Mouse (Mus musculus): Measurements from ENCODE around the gene Elovl6.

GRCm38 (mm10) chr3:129561853-129562252 lies 29.7 kb downstream of the Elovl6 start:
- no peak for TF ChIP-seq ZNF384 (IDR thresholded peaks at IDR 0.05; ENCODE audit: low read depth, low read length)
- no peak for TF ChIP-seq HCFC1 (IDR thresholded peaks at IDR 0.05; ENCODE audit: borderline replicate concordance, insufficient read depth, low read length)
- TF ChIP-seq ZC3H11A (IDR thresholded peaks at IDR 0.05; ENCODE audit: borderline replicate concordance, low read depth, low read length), result no peak
